Mouse (Mus musculus): ENCODE results near the gene Eif5a.

GRCm38 (mm10) chr11:69870289-69871069 lies 51.3 kb downstream of the Eif5a start:
- TF ChIP-seq CTCF (conservative IDR thresholded peaks at IDR 0.05; ENCODE audit: insufficient read depth, insufficient read length, low read depth, low read length) (no peak), POLR2A (IDR thresholded peaks at IDR 0.05; ENCODE audit: low read depth, low read length) (no peak)

All from kidney, adult 2 months (tissue).